Mouse (Mus musculus) brain, adult 2 months (tissue): ENCODE results near the gene Vwa5b1.

Experiments
- DNase-seq: peaks from one replicate; pipeline ENCODE4 v3.0.0; 2011; ENCODE audit warnings: low read depth, low spot score

The Vwa5b1 gene

DNA sequence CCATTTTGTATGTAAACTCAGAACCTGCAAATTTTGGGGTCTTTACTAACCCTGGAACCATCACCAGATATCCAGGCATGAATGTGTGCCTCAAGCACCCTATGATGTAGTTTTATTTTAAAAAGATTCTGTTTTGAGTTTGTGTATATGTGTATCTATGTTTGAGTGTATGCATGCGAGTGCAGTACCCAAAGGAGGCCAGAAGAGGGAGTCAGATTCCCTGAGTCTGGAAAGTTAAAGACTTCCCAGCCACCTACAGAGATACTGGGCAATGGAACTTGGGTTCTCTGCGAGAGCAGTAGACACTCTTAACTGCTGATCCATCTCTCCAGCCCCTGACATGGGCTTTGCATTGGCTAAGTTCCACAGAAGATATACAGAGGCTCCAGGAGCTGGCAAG is 101.8 kb downstream of the Vwa5b1 start:
- no peak for DNase-seq

DNA sequence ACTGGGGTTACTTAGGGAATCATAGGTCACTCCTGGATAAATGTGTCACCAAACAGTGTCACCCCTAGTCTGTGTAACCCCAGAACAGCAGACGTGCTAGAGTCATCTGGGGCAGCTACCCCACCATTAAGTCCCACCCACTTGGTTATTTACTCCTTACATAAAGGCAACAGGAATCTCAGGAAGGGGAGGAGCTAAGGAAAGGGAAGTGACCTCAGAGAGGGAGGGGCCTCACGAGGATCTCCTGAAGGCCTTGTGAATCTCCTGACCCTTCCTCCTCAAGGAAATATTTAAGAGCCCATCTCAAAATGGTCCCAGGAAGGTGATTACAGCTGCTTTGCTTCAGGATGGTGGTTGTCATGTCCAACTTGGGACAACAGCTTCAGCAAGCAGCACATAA is 103.9 kb downstream of the Vwa5b1 start:
- no peak for DNase-seq

DNA sequence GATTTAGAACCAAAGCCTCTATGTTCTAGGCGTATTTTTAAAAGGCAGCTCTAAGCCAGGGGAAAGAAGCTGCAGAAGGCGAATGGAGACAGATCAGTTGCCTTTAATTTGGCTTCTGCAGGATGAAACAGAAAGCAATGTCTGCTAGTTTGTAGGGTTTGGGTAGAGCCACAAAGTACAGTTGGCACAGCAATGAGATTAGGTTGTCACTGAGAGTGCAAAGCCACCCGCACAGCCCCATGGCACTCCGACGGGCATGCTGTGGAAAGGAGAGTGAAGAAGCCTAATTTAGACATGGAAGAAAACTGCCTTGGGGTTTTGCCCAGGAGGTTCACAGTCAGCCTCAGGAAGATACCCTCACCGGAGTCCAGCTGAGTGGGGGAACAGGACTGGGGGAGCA is 105.7 kb downstream of the Vwa5b1 start:
- DNase-seq: peak; percentile 72

DNA sequence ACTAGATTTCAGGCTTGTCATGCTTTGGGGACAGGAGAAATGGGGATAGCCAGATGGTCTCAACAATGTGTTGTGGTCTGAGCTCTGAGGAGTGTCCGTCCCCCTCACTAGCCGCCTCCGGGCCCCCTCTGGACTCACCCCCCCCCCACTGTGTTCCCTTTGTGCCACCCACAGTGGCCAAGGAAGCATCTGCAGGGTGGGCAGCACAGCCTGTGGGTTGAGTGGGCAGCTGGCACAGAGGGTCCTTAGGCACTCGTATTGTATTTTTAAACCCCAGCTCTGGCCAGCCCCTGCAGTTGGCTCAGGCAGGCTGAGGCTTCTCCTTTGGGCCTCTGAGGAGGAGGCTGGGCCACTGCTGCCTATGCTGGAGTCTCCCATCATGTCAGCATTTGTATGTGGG is 110.0 kb downstream of the Vwa5b1 start:
- peak; percentile 68 for DNase-seq

DNA sequence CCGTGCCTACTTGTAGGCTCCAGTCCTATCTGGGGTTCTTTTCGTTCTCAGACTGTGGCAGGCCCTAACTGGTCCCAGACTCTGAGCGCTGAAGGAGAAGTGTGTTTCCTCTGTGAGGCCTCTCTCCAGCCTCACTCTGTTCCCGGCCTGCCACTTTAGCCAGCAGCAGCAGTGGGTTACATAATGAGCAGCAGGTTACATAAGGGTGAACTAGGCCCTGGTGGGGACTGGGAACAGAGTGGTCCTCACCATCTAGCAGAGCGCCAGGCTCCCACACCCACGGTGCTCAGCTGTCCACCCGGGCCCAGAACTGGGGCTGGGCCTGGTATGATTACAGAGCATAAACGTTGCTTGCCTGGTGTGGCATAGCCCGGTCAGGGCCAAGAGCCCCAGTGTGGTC is 110.9 kb downstream of the Vwa5b1 start:
- DNase-seq: peak; percentile 79

DNA sequence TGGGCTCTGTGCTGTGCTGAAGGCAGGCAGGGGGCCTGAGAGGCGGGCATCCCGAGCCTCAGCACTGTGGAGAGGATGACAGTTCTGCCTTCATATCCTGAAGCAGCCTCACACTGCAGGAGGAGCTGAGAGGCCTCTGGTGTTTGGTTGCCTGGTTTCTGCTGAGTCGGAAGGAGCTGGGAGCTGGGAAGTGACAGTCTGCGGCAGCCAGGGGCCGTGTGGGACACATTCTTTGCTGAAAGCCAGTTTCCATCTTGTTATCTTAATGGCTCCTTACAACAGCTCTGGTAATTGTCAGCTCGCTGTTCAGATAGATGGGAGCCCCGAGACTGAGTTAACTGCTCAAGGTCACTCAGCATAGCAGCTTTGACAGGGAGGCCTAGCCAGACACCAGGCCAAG is 111.9 kb downstream of the Vwa5b1 start:
- peak; percentile 60 for DNase-seq

DNA sequence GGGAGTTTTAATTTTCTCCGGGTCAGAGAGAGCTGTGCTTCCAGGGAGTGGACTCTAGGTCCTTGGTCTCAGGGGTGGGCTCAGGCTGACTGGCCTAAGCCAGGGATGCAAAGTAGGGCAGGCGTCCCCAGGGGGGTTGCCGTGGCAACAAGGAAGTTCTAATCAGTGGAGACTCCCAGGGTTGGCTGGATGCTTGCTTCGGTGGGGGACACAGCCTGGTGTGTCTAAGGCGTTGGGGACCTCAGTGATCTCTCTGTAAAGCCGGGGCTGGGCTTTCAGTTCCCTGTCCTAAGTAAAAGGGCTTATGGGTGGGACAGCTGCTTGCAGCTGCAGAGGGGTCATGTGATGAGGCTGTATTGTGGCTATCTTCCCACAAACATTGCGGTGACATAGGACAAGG is 113.4 kb downstream of the Vwa5b1 start:
- DNase-seq: no peak

DNA sequence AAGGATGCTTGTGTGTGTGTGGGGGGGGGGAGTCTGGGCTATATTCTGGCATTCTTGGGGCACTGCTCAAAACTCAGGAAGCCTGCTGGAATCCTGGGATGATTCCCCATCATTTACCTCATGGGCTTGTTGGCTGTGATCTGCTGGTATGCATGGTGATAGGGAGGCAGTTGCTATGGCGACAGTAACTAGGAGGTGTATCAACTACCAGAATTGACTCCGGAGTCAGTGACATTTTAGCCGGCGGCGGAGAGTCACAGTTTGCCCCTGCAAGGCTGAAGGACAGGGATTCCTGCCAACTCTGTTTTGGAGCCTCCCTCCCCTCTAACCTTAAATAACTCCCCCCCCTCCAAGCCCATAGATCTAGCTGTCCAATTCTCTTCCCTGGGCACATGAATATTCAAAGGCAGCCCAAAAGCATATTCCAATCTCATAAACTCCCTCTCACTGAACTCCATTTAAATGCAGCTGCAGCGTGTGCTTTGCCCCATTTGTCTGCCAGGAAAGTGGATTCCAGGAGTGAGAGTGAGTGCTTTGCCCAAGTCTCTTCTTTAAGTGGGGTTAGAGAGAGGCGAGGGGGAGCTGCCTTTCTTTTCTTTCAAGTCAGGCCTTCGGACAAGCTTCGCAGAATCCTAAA is 118.4 kb downstream of the Vwa5b1 start:
- peak; percentile 90 for DNase-seq

DNA sequence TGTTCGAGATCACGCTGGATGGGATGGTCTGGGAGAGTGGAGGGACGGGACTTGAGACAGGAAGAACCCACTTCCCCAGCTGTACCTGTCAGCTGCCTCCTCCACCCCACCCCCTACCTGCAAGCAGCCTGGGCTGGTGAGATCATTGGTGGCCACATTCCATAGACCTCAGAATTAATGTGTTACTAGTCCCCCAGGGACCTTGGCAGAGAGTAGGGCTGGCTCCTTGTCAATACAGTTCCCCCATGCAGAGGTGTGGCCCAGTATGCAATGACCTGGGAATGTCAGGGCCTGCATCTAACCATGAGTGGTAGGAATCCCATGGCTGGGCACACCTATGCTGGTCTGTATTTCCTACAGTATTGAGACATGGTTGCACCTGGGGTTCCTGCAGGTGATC is 119.2 kb downstream of the Vwa5b1 start:
- no peak for DNase-seq
